Mouse (Mus musculus): ENCODE measurements around the gene Cbx4. TPM values are rescaled to one million over a fixed set of nuclear protein-coding genes. Genes with fewer than 3 reads are reported as not detected.
A peak's percentile ranks its signal among the peaks of the same experiment; 100 is the strongest.

Gene Cbx4
- 2.0 and 2.4 TPM in 2 replicates for polyA plus RNA-seq (2015; fragmentation: Nextera tagmentation; extraction: Ambion mirVana)

DNA sequence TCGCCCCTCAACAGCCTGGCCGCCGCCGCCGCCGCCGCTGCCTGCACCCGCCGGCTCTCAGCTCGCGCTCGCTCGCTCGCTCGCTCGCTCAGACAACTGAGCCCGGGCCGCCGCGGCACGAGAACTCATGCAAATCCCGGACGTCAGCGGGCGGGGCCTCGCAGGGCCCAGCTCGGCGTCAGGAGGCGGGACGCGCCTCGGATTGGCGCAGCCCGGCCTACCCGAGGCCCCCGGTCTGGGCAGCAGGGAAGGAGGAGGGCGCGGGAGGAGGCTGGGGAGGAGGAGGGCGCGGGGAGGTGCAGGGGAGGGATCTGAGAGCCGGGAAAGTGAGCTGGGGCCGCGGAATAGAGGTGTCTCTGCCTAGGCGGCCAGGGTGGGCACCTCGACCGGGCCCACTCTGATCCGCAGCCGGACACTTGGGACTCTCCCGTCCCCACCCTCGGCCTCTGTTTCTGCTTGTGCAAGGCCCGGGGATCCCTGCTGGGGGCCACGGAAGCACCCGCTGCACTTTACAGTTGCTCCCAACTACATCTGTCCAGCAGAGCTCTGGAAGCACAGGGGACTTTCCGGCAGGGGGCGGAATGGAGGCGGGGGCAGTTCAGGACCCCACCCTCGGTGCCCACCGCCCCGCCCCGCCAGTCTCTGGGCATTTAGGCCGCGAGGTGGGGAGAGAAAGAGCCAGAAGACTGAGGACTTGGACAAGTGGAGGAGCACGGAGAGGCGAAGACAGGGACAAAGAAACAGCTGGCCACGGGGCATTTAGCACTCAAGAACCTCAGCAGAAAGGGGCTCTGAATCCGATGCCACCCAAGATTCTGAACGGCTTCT lies at the start of gene Cbx4:
Gene Cbx4, minus strand, starts transcription at position 78 of the 828 bp plus-strand sequence.
- peak within 1 kb of the TSS; percentile 79 for H3K4me2 ChIP-seq
- H3K9me3 ChIP-seq (replicated peaks): no peaks in the 10 kb centered on the region
- peak within 1 kb of the TSS; percentile 71 for H3K4me3 ChIP-seq (replicated peaks)
- peaks cover 72% of the 10 kb centered on the region for H3K4me1 ChIP-seq (replicated peaks)
- H3K27ac ChIP-seq: peak within 1 kb of the TSS; percentile 84
- peak within 1 kb of the TSS; percentile 81 for H3K9ac ChIP-seq
- ATAC-seq (ENCODE audit: low read depth) (peak; percentile 86), DNase-seq (peak; percentile 72)
- peaks cover 10% of the 10 kb centered on the region for H3K36me3 ChIP-seq
- peaks cover 100% of the 10 kb centered on the region for H3K27me3 ChIP-seq
- under 1% methylated on average over 67 of the region's 67 CpGs for WGBS (ENCODE audit: insufficient replicate concordance)

- peak; percentile 64 for ATAC-seq (ENCODE audit: low read depth)
- Histone ChIP-seq H3K4me2 (peak overlapping the region; percentile 38), H3K9ac (no peak overlapping the region), H3K4me1 (replicated peaks) (peaks cover 18% of the 10 kb centered on the region), H3K4me3 (replicated peaks) (no peak overlapping the region), H3K36me3 (no peaks in the 10 kb centered on the region), H3K27ac (no peak overlapping the region), H3K9me3 (replicated peaks) (no peaks in the 10 kb centered on the region), H3K27me3 (peaks cover 15% of the 10 kb centered on the region)
- DNase-seq: no peak
- WGBS (ENCODE audit: insufficient replicate concordance): 25% methylated on average over 17 of the region's 17 CpGs
Observed at GRCm38 (mm10) chr11:119134586-119134985, 48.6 kb upstream of the Cbx4 start.

DNA sequence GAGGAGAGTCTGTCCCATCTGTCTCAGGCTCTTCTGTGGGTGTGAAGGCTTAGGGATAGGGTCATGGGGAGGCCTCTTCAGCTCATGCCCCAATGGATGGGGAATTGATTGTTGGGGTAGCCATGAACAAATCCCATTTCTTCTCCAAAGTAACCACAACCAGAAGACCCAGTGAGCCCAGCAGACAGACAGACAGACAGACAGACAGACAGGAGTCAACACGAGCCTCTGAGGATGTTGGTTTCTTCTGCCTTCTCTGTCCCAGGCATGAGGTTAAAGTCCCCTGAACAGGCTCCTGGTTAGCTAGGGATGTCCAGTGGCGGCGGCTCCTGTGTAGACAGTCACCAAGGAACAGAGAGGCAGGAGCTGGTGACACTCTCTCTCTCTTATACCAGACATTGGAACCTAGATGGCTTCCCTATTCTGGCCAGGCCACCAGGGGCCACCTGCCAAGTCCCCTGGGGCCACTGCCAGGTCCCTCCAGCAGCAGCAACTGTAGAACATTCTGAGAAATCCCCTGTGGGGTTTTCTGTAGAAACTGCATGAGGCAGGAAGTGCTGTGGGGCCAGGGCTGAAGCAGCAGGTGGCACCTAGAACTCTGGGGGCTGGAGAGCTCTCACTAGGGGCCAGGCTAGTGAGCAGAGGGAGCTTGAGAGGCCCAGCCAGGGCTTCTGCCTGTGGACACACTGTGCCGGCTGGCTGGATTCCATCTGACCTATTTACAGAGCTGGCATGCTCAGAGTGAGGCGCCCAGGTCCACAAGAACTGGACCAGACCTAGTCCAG lies 47.6 kb upstream of the Cbx4 start:
- H3K4me1 ChIP-seq (replicated peaks): peaks cover 21% of the 10 kb centered on the region
- DNase-seq (no peak), ATAC-seq (ENCODE audit: low read depth) (no peak)
- no peak overlapping the region for H3K4me2 ChIP-seq
- H3K27ac ChIP-seq: no peak overlapping the region
- peaks cover 25% of the 10 kb centered on the region for H3K27me3 ChIP-seq
- H3K36me3 ChIP-seq: no peaks in the 10 kb centered on the region
- no peak overlapping the region for H3K4me3 ChIP-seq (replicated peaks)
- no peak overlapping the region for H3K9ac ChIP-seq
- no peaks in the 10 kb centered on the region for H3K9me3 ChIP-seq (replicated peaks)
- 54% methylated on average over 5 of the region's 5 CpGs for WGBS (ENCODE audit: insufficient replicate concordance)

GRCm38 (mm10) chr11:119132198-119133035 lies 46.4 kb upstream of the Cbx4 start:
- Histone ChIP-seq H3K9me3 (replicated peaks) (no peaks in the 10 kb centered on the region), H3K4me3 (replicated peaks) (no peak overlapping the region), H3K4me2 (no peak overlapping the region), H3K36me3 (no peaks in the 10 kb centered on the region), H3K4me1 (replicated peaks) (peaks cover 33% of the 10 kb centered on the region), H3K9ac (no peak overlapping the region), H3K27ac (no peak overlapping the region), H3K27me3 (peaks cover 35% of the 10 kb centered on the region)
- DNase-seq: no peak
- ATAC-seq (ENCODE audit: low read depth): no peak
- 61% methylated on average over 14 of the region's 14 CpGs for WGBS (ENCODE audit: insufficient replicate concordance)

GRCm38 (mm10) chr11:119130081-119130765 lies 44.2 kb upstream of the Cbx4 start:
- H3K9me3 ChIP-seq (replicated peaks): no peaks in the 10 kb centered on the region
- H3K27ac ChIP-seq: no peak overlapping the region
- ATAC-seq (ENCODE audit: low read depth): no peak
- H3K27me3 ChIP-seq: peaks cover 43% of the 10 kb centered on the region
- no peak overlapping the region for H3K9ac ChIP-seq
- no peak overlapping the region for H3K4me2 ChIP-seq
- H3K4me1 ChIP-seq (replicated peaks): peaks cover 51% of the 10 kb centered on the region
- no peak overlapping the region for H3K4me3 ChIP-seq (replicated peaks)
- 20% methylated on average over 24 of the region's 24 CpGs for WGBS (ENCODE audit: insufficient replicate concordance)
- H3K36me3 ChIP-seq: no peaks in the 10 kb centered on the region
- no peak for DNase-seq

GRCm38 (mm10) chr11:119129281-119130058 lies 43.4 kb upstream of the Cbx4 start:
- no peaks in the 10 kb centered on the region for H3K9me3 ChIP-seq (replicated peaks)
- no peaks in the 10 kb centered on the region for H3K36me3 ChIP-seq
- no peak overlapping the region for H3K9ac ChIP-seq
- H3K27me3 ChIP-seq: peaks cover 43% of the 10 kb centered on the region
- DNase-seq (no peak), ATAC-seq (ENCODE audit: low read depth) (no peak)
- H3K4me3 ChIP-seq (replicated peaks): no peak overlapping the region
- no peak overlapping the region for H3K27ac ChIP-seq
- 47% methylated on average over 18 of the region's 18 CpGs for WGBS (ENCODE audit: insufficient replicate concordance)
- H3K4me1 ChIP-seq (replicated peaks): peaks cover 44% of the 10 kb centered on the region
- H3K4me2 ChIP-seq: no peak overlapping the region

DNA sequence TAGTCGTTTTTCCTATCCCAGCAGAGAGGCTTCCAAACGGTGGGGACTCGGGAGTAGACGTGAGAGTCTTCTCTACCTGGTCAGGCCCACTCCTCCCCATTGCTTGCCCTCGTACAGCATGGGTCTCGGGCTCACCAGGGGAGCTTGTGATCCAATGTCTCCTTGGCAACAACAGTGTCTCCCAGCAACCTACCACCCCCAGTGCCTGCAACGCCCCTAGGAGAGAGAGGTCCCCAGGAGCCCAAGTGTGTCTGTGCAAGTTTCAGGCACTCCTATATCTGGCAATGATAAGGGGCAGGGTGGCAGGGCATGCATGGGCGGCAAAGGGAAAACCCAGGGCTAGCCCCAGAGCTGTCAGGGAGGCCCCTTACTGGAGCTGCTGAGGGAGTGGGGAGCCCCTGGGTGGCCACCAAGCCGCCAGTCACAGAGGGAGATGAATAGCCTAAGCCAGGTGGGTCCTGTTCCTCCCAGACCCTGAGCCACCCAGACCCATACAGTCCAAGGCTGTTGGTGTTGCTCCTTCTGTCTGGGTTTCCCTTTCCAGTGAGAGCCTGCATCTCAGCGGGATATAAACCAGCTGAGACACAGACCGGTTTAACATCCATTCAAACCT lies 42.8 kb upstream of the Cbx4 start:
- Histone ChIP-seq H3K4me1 (replicated peaks) (peaks cover 40% of the 10 kb centered on the region), H3K27ac (no peak overlapping the region), H3K4me3 (replicated peaks) (no peak overlapping the region), H3K9ac (no peak overlapping the region), H3K4me2 (no peak overlapping the region), H3K36me3 (no peaks in the 10 kb centered on the region), H3K9me3 (replicated peaks) (no peaks in the 10 kb centered on the region), H3K27me3 (peaks cover 43% of the 10 kb centered on the region)
- ATAC-seq (ENCODE audit: low read depth) (no peak), DNase-seq (no peak)
- WGBS (ENCODE audit: insufficient replicate concordance): 43% methylated on average over 11 of the region's 11 CpGs

DNA sequence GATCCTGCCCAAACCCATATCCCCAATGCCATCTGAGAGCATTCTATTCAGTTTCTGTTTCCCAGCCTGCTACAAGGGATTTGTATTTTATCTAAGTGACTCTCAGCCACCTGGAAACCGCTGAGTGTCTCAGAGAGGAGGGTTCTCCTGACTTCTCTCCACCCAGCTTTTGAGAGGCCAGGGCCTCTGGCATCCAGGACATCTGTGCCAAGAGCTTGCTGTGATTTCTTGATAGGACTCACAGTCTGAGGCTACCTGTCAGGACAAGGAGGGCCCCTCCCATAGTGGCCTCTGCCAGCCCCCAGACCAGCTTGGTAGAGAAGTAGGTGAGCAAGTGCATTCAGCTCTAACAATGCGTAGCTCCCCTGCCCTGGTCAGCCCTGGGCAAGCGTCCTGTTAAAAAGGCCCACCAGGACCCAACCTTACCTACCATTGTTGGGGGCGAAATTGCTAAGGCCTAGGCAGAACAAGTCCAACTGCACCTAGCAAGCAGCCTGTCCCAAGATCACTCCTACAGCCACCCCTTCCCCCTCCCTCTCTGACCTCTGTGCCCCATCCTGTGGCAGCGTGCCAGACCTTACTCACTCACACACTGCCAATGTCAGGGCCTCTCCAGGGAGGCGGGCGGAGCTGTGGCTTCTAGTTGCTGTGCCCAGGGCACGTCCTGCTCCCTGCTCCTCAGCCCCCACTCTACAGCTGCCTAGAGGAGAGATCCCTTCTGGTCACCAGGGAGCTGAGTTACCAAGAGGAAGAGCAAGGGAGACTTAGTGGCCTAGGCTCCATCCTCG lies 41.9 kb upstream of the Cbx4 start:
- Histone ChIP-seq H3K4me2 (no peak overlapping the region), H3K4me1 (replicated peaks) (peaks cover 38% of the 10 kb centered on the region), H3K27ac (no peak overlapping the region), H3K9ac (no peak overlapping the region), H3K4me3 (replicated peaks) (no peak overlapping the region), H3K9me3 (replicated peaks) (no peaks in the 10 kb centered on the region), H3K36me3 (no peaks in the 10 kb centered on the region), H3K27me3 (peaks cover 43% of the 10 kb centered on the region)
- no peak for DNase-seq
- ATAC-seq (ENCODE audit: low read depth): no peak
- 53% methylated on average over 9 of the region's 9 CpGs for WGBS (ENCODE audit: insufficient replicate concordance)

- Histone ChIP-seq H3K9me3 (replicated peaks) (no peaks in the 10 kb centered on the region), H3K4me1 (replicated peaks) (peaks cover 38% of the 10 kb centered on the region), H3K27ac (peak overlapping the region; percentile 35; the same call in 1 of the 2 replicates), H3K36me3 (no peaks in the 10 kb centered on the region), H3K9ac (no peak overlapping the region), H3K4me2 (no peak overlapping the region), H3K27me3 (peaks cover 39% of the 10 kb centered on the region), H3K4me3 (replicated peaks) (no peak overlapping the region)
- WGBS (ENCODE audit: insufficient replicate concordance): 50% methylated on average over 12 of the region's 12 CpGs
- DNase-seq: no peak
- no peak for ATAC-seq (ENCODE audit: low read depth)
Observed at GRCm38 (mm10) chr11:119127147-119127546, 41.1 kb upstream of the Cbx4 start.

Measured in liver, embryonic 13.5 days (tissue).